Mouse (Mus musculus): ENCODE measurements around the gene Plxnb1. TPM values are rescaled to one million over a fixed set of nuclear protein-coding genes. Genes with fewer than 3 reads are reported as not detected.

The Plxnb1 gene
- total RNA-seq, 2 experiments from 2014 or later: 70.4 to 76.5 TPM

- DNase-seq (ENCODE audit: low spot score in 2 of 2): no peak
These were observed 34.8 kb upstream of the Plxnb1 start for GRCm38 (mm10) chr9:109060184-109060897.

GRCm38 (mm10) chr9:109060898-109061295 lies 34.3 kb upstream of the Plxnb1 start:
- no peak for DNase-seq (ENCODE audit: low spot score in 2 of 2)

- DNase-seq (ENCODE audit: low spot score in 2 of 2): no peak
These were observed 27.0 kb upstream of the Plxnb1 start for GRCm38 (mm10) chr9:109068095-109068735.

- DNase-seq (ENCODE audit: low spot score in 2 of 2): peak; percentile 93 to 96
These were observed 21.3 kb upstream of the Plxnb1 start, which contains the start of gene Atrip for GRCm38 (mm10) chr9:109073661-109074573. TSS of gene Atrip (minus strand) at chr9:109074124.

GRCm38 (mm10) chr9:109080516-109080915 lies 14.7 kb upstream of the Plxnb1 start:
- no peak for DNase-seq (ENCODE audit: low spot score in 2 of 2)

GRCm38 (mm10) chr9:109081749-109082123 lies 13.5 kb upstream of the Plxnb1 start:
- DNase-seq (ENCODE audit: low spot score in 2 of 2): no peak

- DNase-seq (ENCODE audit: low spot score in 2 of 2): peak; percentile 87 to 93
These were observed 12.9 kb upstream of the Plxnb1 start, which contains the start of the genes Ccdc51 and Tma7 for GRCm38 (mm10) chr9:109082124-109082800. TSS of gene Ccdc51 (plus strand) at chr9:109082493. TSS of gene Tma7 (minus strand) at chr9:109082587.

GRCm38 (mm10) chr9:109084922-109085321 lies 10.3 kb upstream of the Plxnb1 start:
- no peak for DNase-seq (ENCODE audit: low spot score in 2 of 2)

- DNase-seq (ENCODE audit: low spot score in 2 of 2): peak in 1 of 2 experiments; percentile 50
These were observed 7.2 kb upstream of the Plxnb1 start for GRCm38 (mm10) chr9:109087987-109088386.

GRCm38 (mm10) chr9:109090446-109090845 lies 4.7 kb upstream of the Plxnb1 start:
- DNase-seq (ENCODE audit: low spot score in 2 of 2): peak in 1 of 2 experiments; percentile 39

- no peak for DNase-seq (ENCODE audit: low spot score in 2 of 2)
These were observed 3.4 kb upstream of the Plxnb1 start for GRCm38 (mm10) chr9:109091802-109092201.

GRCm38 (mm10) chr9:109092799-109093198 lies 2.4 kb upstream of the Plxnb1 start:
- no peak for DNase-seq (ENCODE audit: low spot score in 2 of 2)

GRCm38 (mm10) chr9:109093786-109094552 lies 1.2 kb upstream of the Plxnb1 start:
- DNase-seq (ENCODE audit: low spot score in 2 of 2): no peak

GRCm38 (mm10) chr9:109094553-109095136 lies 544 bp upstream of the Plxnb1 start:
- DNase-seq (ENCODE audit: low spot score in 2 of 2): no peak

GRCm38 (mm10) chr9:109096251-109096661 lies 1.1 kb downstream of the Plxnb1 start:
- DNase-seq (ENCODE audit: low spot score in 2 of 2): peak in 1 of 2 experiments; percentile 46

- no peak for DNase-seq (ENCODE audit: low spot score in 2 of 2)
These were observed 1.7 kb downstream of the Plxnb1 start for GRCm38 (mm10) chr9:109096856-109097255.

- DNase-seq (ENCODE audit: low spot score in 2 of 2): no peak
These were observed 2.1 kb downstream of the Plxnb1 start for GRCm38 (mm10) chr9:109097291-109097690.

- peak; percentile 58 to 76 for DNase-seq (ENCODE audit: low spot score in 2 of 2)
These were observed 2.6 kb downstream of the Plxnb1 start for GRCm38 (mm10) chr9:109097831-109098230.

GRCm38 (mm10) chr9:109098366-109098765 lies 3.2 kb downstream of the Plxnb1 start:
- DNase-seq (ENCODE audit: low spot score in 2 of 2): no peak

GRCm38 (mm10) chr9:109098969-109099368 lies 3.8 kb downstream of the Plxnb1 start:
- peak; percentile 36 to 54 for DNase-seq (ENCODE audit: low spot score in 2 of 2)
